Mouse (Mus musculus): ENCODE measurements around the gene Mettl7b. TPM values are rescaled to one million over a fixed set of nuclear protein-coding genes. Genes with fewer than 3 reads are reported as not detected.

Gene Mettl7b
- polyA plus RNA-seq, 1 experiment, result not detected

DNA sequence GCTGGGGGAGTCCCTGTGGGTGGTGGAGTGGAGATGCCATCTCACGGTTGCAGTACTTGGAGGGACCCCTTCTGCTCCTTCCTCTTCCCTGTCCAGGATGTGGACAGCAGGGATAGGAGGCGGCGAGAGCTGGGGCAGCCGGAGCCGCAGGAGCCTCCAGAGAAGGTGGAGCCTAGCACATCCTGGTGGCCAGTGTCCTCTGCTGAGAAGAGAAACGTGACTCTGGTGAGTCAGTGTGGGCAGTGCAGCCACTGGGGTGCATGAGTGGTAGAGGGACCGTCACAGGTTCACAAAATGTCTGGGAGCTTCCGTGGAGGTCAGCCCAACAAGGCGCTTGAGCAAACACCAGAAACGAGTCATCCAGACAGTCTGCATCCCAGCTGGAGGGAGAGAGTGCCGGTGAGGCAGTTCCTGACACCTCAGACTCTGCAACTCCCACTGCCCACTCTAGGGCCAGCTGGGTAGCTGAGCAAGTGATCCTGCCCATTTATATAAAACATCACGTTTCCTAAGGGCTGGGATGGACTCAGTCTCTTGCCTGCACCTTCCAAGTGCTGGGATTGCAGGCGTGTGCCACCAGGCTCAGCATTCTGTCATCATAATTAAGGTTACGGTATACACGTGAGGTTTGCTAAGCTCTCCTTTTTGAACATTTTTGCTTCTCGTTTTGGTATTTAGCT is 10.4 kb downstream of the Mettl7b start:
- Histone ChIP-seq H3K27ac (ENCODE audit: insufficient read depth, low read depth, low read length) (no peak overlapping the region), H3K4me1 (ENCODE audit: control insufficient read depth, insufficient read depth, low read length) (no peaks in the 10 kb centered on the region), H3K4me3 (ENCODE audit: insufficient read depth, low read length) (no peak overlapping the region)
- TF ChIP-seq CTCF (IDR thresholded peaks at IDR 0.05; ENCODE audit: low read depth, low read length) (no peak), POLR2A (IDR thresholded peaks at IDR 0.05; ENCODE audit: borderline replicate concordance, low read depth, low read length) (no peak)

- Histone ChIP-seq H3K4me1 (ENCODE audit: control insufficient read depth, insufficient read depth, low read length) (no peaks in the 10 kb centered on the region), H3K4me3 (ENCODE audit: insufficient read depth, low read length) (no peak overlapping the region), H3K27ac (ENCODE audit: insufficient read depth, low read depth, low read length) (no peak overlapping the region)
- TF ChIP-seq POLR2A (IDR thresholded peaks at IDR 0.05; ENCODE audit: borderline replicate concordance, low read depth, low read length) (no peak), CTCF (IDR thresholded peaks at IDR 0.05; ENCODE audit: low read depth, low read length) (no peak)
These were observed 13.3 kb downstream of the Mettl7b start for GRCm38 (mm10) chr10:128947496-128947895.

DNA sequence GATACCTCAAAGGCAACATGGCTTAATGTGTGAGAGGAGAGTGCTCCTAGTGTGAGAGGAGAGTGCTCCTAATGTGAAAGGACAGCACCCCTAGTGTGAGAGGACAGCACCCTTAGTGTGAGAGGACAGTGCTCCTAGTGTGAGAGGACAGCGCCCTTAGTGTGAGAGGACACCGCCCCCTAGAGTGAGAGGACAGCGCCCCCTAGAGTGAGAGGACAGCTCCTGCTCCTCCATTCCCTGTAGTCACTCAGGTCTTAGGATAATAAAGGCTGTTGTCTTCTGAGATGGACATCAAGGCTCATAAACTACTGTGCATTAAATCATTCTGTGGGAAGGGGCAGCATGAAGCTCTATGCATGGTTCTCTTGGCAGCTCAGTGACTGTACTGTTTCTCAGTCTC is 15.1 kb downstream of the Mettl7b start:
- TF ChIP-seq POLR2A (IDR thresholded peaks at IDR 0.05; ENCODE audit: borderline replicate concordance, low read depth, low read length) (no peak), CTCF (IDR thresholded peaks at IDR 0.05; ENCODE audit: low read depth, low read length) (peak; percentile 67)
- H3K4me1 ChIP-seq (ENCODE audit: control insufficient read depth, insufficient read depth, low read length), result peaks cover 5% of the 10 kb centered on the region
- no peak overlapping the region for H3K4me3 ChIP-seq (ENCODE audit: insufficient read depth, low read length)
- H3K27ac ChIP-seq (ENCODE audit: insufficient read depth, low read depth, low read length), result no peak overlapping the region

DNA sequence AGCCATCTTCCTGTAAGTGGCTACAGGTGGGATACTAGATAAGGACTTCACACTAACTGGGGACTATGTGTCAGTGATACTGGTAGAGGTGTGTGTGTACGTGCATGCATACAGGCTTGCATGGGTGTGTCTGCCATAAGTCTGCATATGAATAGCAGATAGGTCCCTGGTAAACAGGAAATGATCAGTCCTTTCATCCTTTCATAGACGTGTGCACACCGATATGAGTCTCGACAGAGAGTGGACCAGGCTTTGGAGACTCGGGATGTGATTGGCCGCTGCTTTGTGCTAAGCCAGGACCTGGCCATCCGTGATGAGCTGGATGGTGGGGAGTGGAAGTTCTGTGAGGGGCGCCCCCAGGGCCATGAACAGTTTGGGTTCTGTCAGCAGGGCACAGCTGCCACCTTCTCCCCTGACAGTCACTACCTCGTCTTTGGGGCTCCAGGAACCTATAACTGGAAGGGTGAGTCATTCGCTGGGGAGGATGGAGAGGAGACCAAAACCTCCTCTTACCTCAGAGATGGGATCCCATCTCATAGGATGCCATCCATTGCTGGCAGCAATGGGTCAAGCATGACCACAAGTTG is 20.2 kb downstream of the Mettl7b start:
- no peak for TF ChIP-seq POLR2A (IDR thresholded peaks at IDR 0.05; ENCODE audit: borderline replicate concordance, low read depth, low read length)
- TF ChIP-seq CTCF (IDR thresholded peaks at IDR 0.05; ENCODE audit: low read depth, low read length), result no peak
- no peak overlapping the region for H3K27ac ChIP-seq (ENCODE audit: insufficient read depth, low read depth, low read length)
- peaks cover 5% of the 10 kb centered on the region for H3K4me1 ChIP-seq (ENCODE audit: control insufficient read depth, insufficient read depth, low read length)
- no peak overlapping the region for H3K4me3 ChIP-seq (ENCODE audit: insufficient read depth, low read length)

DNA sequence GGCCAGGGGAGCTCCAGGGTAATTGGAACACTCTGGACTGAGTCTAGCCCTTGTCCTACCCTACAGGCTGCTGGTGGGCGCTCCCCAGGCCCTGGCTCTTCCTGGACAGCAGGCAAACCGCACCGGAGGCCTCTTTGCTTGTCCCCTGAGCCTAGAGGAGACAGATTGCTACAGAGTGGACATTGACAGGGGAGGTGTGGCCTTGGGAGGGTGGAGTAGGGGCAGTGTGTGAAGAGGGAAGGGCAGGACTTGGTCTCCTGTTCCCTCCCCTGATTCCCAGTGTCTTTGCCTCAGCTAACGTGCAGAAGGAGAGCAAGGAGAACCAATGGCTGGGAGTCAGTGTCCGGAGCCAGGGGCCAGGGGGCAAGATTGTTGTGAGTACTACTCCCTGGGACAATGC is 21.8 kb downstream of the Mettl7b start:
- H3K27ac ChIP-seq (ENCODE audit: insufficient read depth, low read depth, low read length), result no peak overlapping the region
- TF ChIP-seq POLR2A (IDR thresholded peaks at IDR 0.05; ENCODE audit: borderline replicate concordance, low read depth, low read length) (no peak), CTCF (IDR thresholded peaks at IDR 0.05; ENCODE audit: low read depth, low read length) (no peak)
- H3K4me1 ChIP-seq (ENCODE audit: control insufficient read depth, insufficient read depth, low read length), result peaks cover 8% of the 10 kb centered on the region
- H3K4me3 ChIP-seq (ENCODE audit: insufficient read depth, low read length), result no peak overlapping the region

GRCm38 (mm10) chr10:128938457-128938856 is 22.3 kb downstream of the Mettl7b start:
- TF ChIP-seq CTCF (IDR thresholded peaks at IDR 0.05; ENCODE audit: low read depth, low read length) (no peak), POLR2A (IDR thresholded peaks at IDR 0.05; ENCODE audit: borderline replicate concordance, low read depth, low read length) (no peak)
- Histone ChIP-seq H3K4me1 (ENCODE audit: control insufficient read depth, insufficient read depth, low read length) (peaks cover 8% of the 10 kb centered on the region), H3K27ac (ENCODE audit: insufficient read depth, low read depth, low read length) (no peak overlapping the region), H3K4me3 (ENCODE audit: insufficient read depth, low read length) (no peak overlapping the region)

DNA sequence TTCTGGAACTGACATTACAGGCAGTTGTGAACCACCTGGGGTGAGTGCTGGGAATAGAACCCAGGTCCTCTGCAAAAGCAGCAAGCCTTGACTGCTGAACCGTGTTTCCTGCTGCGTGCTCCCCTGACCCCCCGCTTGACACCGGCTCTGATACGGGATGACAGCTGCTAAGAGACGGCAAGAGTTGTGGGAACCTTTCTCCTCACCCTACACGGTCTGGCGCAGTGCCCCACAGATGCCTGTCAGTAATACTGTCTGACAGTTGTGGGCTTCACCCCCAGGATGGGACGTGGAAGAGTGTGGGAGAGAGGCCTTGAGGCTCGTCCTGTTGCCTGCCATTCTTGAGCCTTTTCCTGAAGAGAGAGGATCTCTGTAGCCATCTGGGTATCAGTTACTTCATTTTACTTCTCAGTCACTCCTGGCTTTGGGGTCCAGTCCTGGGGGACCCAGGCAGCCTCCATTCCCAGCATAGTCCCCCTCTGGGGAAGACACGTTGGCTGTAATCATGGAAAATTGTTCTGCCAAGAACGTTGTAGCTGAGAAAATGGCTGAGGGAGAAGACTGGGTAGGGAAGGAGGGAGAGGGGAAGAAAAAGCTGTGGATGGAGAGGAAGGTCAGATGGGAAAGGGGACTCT is 22.9 kb downstream of the Mettl7b start:
- TF ChIP-seq POLR2A (IDR thresholded peaks at IDR 0.05; ENCODE audit: borderline replicate concordance, low read depth, low read length) (no peak), CTCF (IDR thresholded peaks at IDR 0.05; ENCODE audit: low read depth, low read length) (no peak)
- no peak overlapping the region for H3K27ac ChIP-seq (ENCODE audit: insufficient read depth, low read depth, low read length)
- peaks cover 8% of the 10 kb centered on the region for H3K4me1 ChIP-seq (ENCODE audit: control insufficient read depth, insufficient read depth, low read length)
- H3K4me3 ChIP-seq (ENCODE audit: insufficient read depth, low read length), result no peak overlapping the region

GRCm38 (mm10) chr10:128935826-128936440 is 24.9 kb downstream of the Mettl7b start:
- H3K27ac ChIP-seq (ENCODE audit: insufficient read depth, low read depth, low read length), result no peak overlapping the region
- peaks cover 11% of the 10 kb centered on the region for H3K4me1 ChIP-seq (ENCODE audit: control insufficient read depth, insufficient read depth, low read length)
- no peak for TF ChIP-seq POLR2A (IDR thresholded peaks at IDR 0.05; ENCODE audit: borderline replicate concordance, low read depth, low read length)
- no peak for TF ChIP-seq CTCF (IDR thresholded peaks at IDR 0.05; ENCODE audit: low read depth, low read length)
- no peak overlapping the region for H3K4me3 ChIP-seq (ENCODE audit: insufficient read depth, low read length)

GRCm38 (mm10) chr10:128934997-128935787 is 25.6 kb downstream of the Mettl7b start:
- peaks cover 12% of the 10 kb centered on the region for H3K4me1 ChIP-seq (ENCODE audit: control insufficient read depth, insufficient read depth, low read length)
- no peak for TF ChIP-seq CTCF (IDR thresholded peaks at IDR 0.05; ENCODE audit: low read depth, low read length)
- no peak for TF ChIP-seq POLR2A (IDR thresholded peaks at IDR 0.05; ENCODE audit: borderline replicate concordance, low read depth, low read length)
- H3K27ac ChIP-seq (ENCODE audit: insufficient read depth, low read depth, low read length), result no peak overlapping the region
- no peak overlapping the region for H3K4me3 ChIP-seq (ENCODE audit: insufficient read depth, low read length)

All from bone marrow macrophage, adult 2 months (primary cell).